Mouse (Mus musculus) urinary bladder, postnatal 36 days (tissue): Measurements from ENCODE around the gene Schip1.

ENCODE experiments used
- DNase-seq, 2 experiments: peaks; one replicate each; pipeline ENCODE4 v3.0.0; 2022; ENCODE audit warnings: low spot score in 2 of 2, mixed read lengths in 1 of 2

Schip1 gene

GRCm38 (mm10) chr3:68615042-68615810 is 550.6 kb downstream of the Schip1 start:
- no peak for DNase-seq

- DNase-seq, result no peak
These were observed 551.8 kb downstream of the Schip1 start for GRCm38 (mm10) chr3:68616363-68616762.

- DNase-seq, result no peak
These were observed 553.1 kb downstream of the Schip1 start for GRCm38 (mm10) chr3:68617708-68618107.

GRCm38 (mm10) chr3:68619097-68619496 is 554.5 kb downstream of the Schip1 start:
- no peak for DNase-seq

- DNase-seq, result no peak
These were observed 557.4 kb downstream of the Schip1 start for GRCm38 (mm10) chr3:68621971-68622370.

GRCm38 (mm10) chr3:68623036-68623435 is 558.4 kb downstream of the Schip1 start:
- no peak for DNase-seq

- no peak for DNase-seq
These were observed 559.9 kb downstream of the Schip1 start for GRCm38 (mm10) chr3:68624471-68624870.

GRCm38 (mm10) chr3:68630261-68630660 is 565.7 kb downstream of the Schip1 start:
- no peak for DNase-seq

- DNase-seq, result no peak
These were observed 566.2 kb downstream of the Schip1 start for GRCm38 (mm10) chr3:68630821-68631220.

GRCm38 (mm10) chr3:68632714-68633113 is 568.1 kb downstream of the Schip1 start:
- DNase-seq, result no peak

GRCm38 (mm10) chr3:68633577-68633976 is 569.0 kb downstream of the Schip1 start:
- no peak for DNase-seq

GRCm38 (mm10) chr3:68637960-68638359 is 573.4 kb downstream of the Schip1 start:
- no peak for DNase-seq

GRCm38 (mm10) chr3:68638703-68639102 is 574.1 kb downstream of the Schip1 start:
- no peak for DNase-seq

- no peak for DNase-seq
These were observed 578.3 kb downstream of the Schip1 start for GRCm38 (mm10) chr3:68642935-68643334.

- no peak for DNase-seq
These were observed 582.0 kb downstream of the Schip1 start for GRCm38 (mm10) chr3:68646387-68647130.

- no peak for DNase-seq
These were observed 582.7 kb downstream of the Schip1 start for GRCm38 (mm10) chr3:68647282-68647681.

- DNase-seq, result no peak
These were observed 585.6 kb downstream of the Schip1 start for GRCm38 (mm10) chr3:68650251-68650650.

GRCm38 (mm10) chr3:68656607-68657352 is 592.2 kb downstream of the Schip1 start:
- DNase-seq, result no peak

GRCm38 (mm10) chr3:68657589-68658245 is 593.1 kb downstream of the Schip1 start:
- no peak for DNase-seq

GRCm38 (mm10) chr3:68659996-68660395 is 595.4 kb downstream of the Schip1 start:
- no peak for DNase-seq

- DNase-seq, result no peak
These were observed 595.9 kb downstream of the Schip1 start for GRCm38 (mm10) chr3:68660538-68660937.

- no peak for DNase-seq
These were observed 597.8 kb downstream of the Schip1 start for GRCm38 (mm10) chr3:68662386-68662785.
